Mouse (Mus musculus): ENCODE results near the gene Col18a1. TPM values are rescaled to one million over a fixed set of nuclear protein-coding genes. Genes with fewer than 3 reads are reported as not detected.

The Col18a1 gene
- polyA plus RNA-seq, 1 experiment from 2014 or later = 178 TPM

DNA sequence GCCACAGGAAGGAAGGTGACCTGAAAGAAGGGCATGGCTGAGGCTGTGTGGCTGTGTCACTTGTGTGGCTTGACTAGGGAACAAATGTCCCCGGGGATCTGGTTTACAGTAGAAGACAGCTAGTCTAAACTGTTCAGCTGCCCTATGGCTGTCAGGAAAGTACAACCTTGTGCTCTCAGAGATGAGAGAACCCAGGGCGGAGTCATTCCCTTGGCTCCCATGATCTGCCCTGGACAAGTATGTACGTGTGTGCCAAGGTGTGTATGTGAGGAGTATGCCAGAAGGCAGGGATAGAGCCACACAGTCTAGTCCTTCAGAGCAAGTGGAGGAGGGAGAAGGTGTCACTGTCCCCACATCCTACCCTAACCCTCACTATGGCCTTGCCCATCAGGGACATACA, 44.3 kb upstream of the Col18a1 start:
- DNase-seq (ENCODE audit: low spot score) (no peak), ATAC-seq (replicated peaks; ENCODE audit: low FRiP score, low read depth) (no peak)
- Histone ChIP-seq H3K9ac (ENCODE audit: low read depth, low read length) (no peak overlapping the region), H3K27ac (peak overlapping the region; percentile 66), H3K27me3 (ENCODE audit: insufficient read depth, low read length) (no peaks in the 10 kb centered on the region), H3K9me3 (replicated peaks; ENCODE audit: low read length) (no peaks in the 10 kb centered on the region), H3K4me2 (ENCODE audit: low read length) (no peak overlapping the region), H3K4me1 (replicated peaks; ENCODE audit: insufficient read depth, low read length) (peaks cover 20% of the 10 kb centered on the region), H3K4me3 (replicated peaks; ENCODE audit: low read depth, low read length) (no peak overlapping the region), H3K36me3 (ENCODE audit: insufficient read depth, low read length) (no peaks in the 10 kb centered on the region)
- TF ChIP-seq CTCF (IDR thresholded peaks at IDR 0.05; ENCODE audit: low read depth) = no peak
- 100% methylated on average over 3 of the region's 3 CpGs for WGBS

DNA sequence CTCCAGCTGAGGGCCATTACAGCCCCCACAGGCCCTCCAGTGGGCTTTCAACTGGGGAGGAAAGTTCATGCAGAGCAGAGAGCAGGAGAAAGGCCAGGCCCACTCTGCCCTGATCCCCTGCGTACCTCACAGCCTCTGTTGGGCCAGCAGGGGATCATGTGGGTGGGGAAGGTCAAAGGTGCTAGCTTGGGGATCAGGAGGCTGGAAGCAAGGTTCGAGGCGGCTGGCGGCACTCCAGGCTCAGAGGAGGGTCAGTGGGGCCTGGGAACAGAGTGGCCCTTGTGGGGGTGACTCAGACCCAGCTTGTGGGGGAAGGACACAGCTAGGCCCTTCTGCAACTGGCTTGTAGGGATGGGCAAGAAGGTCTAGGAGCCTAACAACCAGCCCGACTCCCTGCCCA, 42.9 kb upstream of the Col18a1 start:
- Histone ChIP-seq H3K4me2 (ENCODE audit: low read length) (no peak overlapping the region), H3K27me3 (ENCODE audit: insufficient read depth, low read length) (no peaks in the 10 kb centered on the region), H3K36me3 (ENCODE audit: insufficient read depth, low read length) (no peaks in the 10 kb centered on the region), H3K9ac (ENCODE audit: low read depth, low read length) (no peak overlapping the region), H3K4me3 (replicated peaks; ENCODE audit: low read depth, low read length) (no peak overlapping the region), H3K4me1 (replicated peaks; ENCODE audit: insufficient read depth, low read length) (peaks cover 15% of the 10 kb centered on the region), H3K9me3 (replicated peaks; ENCODE audit: low read length) (no peaks in the 10 kb centered on the region), H3K27ac (peak overlapping the region; percentile 15; the same call in 1 of the 2 replicates)
- no peak for DNase-seq (ENCODE audit: low spot score)
- TF ChIP-seq CTCF (IDR thresholded peaks at IDR 0.05; ENCODE audit: low read depth) = no peak
- 60% methylated on average over 5 of the region's 5 CpGs for WGBS
- ATAC-seq (replicated peaks; ENCODE audit: low FRiP score, low read depth) = no peak

GRCm38 (mm10) chr10:77206565-77207079, 40.3 kb upstream of the Col18a1 start:
- Histone ChIP-seq H3K27ac (peak overlapping the region; percentile 77), H3K27me3 (ENCODE audit: insufficient read depth, low read length) (no peaks in the 10 kb centered on the region), H3K4me2 (ENCODE audit: low read length) (no peak overlapping the region), H3K4me1 (replicated peaks; ENCODE audit: insufficient read depth, low read length) (peaks cover 6% of the 10 kb centered on the region; the same call in 1 of the 2 replicates), H3K9me3 (replicated peaks; ENCODE audit: low read length) (no peaks in the 10 kb centered on the region), H3K9ac (ENCODE audit: low read depth, low read length) (no peak overlapping the region), H3K36me3 (ENCODE audit: insufficient read depth, low read length) (no peaks in the 10 kb centered on the region), H3K4me3 (replicated peaks; ENCODE audit: low read depth, low read length) (no peak overlapping the region)
- DNase-seq (ENCODE audit: low spot score) (peak; percentile 91), ATAC-seq (replicated peaks; ENCODE audit: low FRiP score, low read depth) (peak; percentile 76)
- 35% methylated on average over 3 of the region's 3 CpGs for WGBS
- TF ChIP-seq CTCF (IDR thresholded peaks at IDR 0.05; ENCODE audit: low read depth) = no peak

GRCm38 (mm10) chr10:77206134-77206533, 39.8 kb upstream of the Col18a1 start:
- Histone ChIP-seq H3K4me2 (ENCODE audit: low read length) (no peak overlapping the region), H3K27me3 (ENCODE audit: insufficient read depth, low read length) (no peaks in the 10 kb centered on the region), H3K4me1 (replicated peaks; ENCODE audit: insufficient read depth, low read length) (peaks cover under 1% of the 10 kb centered on the region; the same call in 1 of the 2 replicates), H3K9ac (ENCODE audit: low read depth, low read length) (no peak overlapping the region), H3K27ac (0 out of 2 replicates have a peak overlapping the region, but pooled peaks have one; percentile 3), H3K9me3 (replicated peaks; ENCODE audit: low read length) (no peaks in the 10 kb centered on the region), H3K36me3 (ENCODE audit: insufficient read depth, low read length) (no peaks in the 10 kb centered on the region), H3K4me3 (replicated peaks; ENCODE audit: low read depth, low read length) (no peak overlapping the region)
- ATAC-seq (replicated peaks; ENCODE audit: low FRiP score, low read depth) = no peak
- no peak for TF ChIP-seq CTCF (IDR thresholded peaks at IDR 0.05; ENCODE audit: low read depth)
- whole genome bisulfite sequencing = 80% methylated on average over 2 of the region's 2 CpGs
- DNase-seq (ENCODE audit: low spot score) = no peak

- no peak overlapping the region for H3K4me2 ChIP-seq (ENCODE audit: low read length)
- H3K4me3 ChIP-seq (replicated peaks; ENCODE audit: low read depth, low read length) = no peak overlapping the region
- no peaks in the 10 kb centered on the region; the same call in 1 of the 2 replicates for H3K4me1 ChIP-seq (replicated peaks; ENCODE audit: insufficient read depth, low read length)
- no peak overlapping the region for H3K9ac ChIP-seq (ENCODE audit: low read depth, low read length)
- no peaks in the 10 kb centered on the region for H3K9me3 ChIP-seq (replicated peaks; ENCODE audit: low read length)
- ATAC-seq (replicated peaks; ENCODE audit: low FRiP score, low read depth) (no peak), DNase-seq (ENCODE audit: low spot score) (no peak)
- H3K27me3 ChIP-seq (ENCODE audit: insufficient read depth, low read length) = no peaks in the 10 kb centered on the region
- no peak overlapping the region for H3K27ac ChIP-seq
- no peaks in the 10 kb centered on the region for H3K36me3 ChIP-seq (ENCODE audit: insufficient read depth, low read length)
- WGBS = 69% methylated on average over 4 of the region's 4 CpGs
- TF ChIP-seq CTCF (IDR thresholded peaks at IDR 0.05; ENCODE audit: low read depth) = no peak
These were observed 37.6 kb upstream of the Col18a1 start for GRCm38 (mm10) chr10:77203960-77204359.

DNA sequence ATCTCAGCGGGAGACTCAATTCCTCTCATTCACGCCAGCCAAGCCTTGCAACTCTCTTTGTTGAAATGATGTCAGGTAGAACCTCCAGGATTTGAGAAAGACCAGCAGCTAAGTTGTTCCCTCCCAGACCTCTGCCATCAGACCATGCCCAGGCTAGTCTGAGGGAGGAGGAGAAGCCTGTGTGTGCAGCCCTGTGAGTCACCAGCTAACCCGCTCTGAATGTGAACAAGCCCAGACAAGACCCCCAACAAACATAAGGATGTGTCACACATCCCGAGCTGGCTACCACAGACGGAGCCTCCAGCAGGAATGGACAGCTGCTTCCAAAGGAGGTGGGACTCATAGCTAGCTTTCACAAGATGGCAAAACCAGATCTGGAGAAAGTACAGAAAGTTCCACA, 35.6 kb upstream of the Col18a1 start:
- DNase-seq (ENCODE audit: low spot score) (no peak), ATAC-seq (replicated peaks; ENCODE audit: low FRiP score, low read depth) (no peak)
- H3K9ac ChIP-seq (ENCODE audit: low read depth, low read length) = no peak overlapping the region
- WGBS = 79% methylated on average over 5 of the region's 5 CpGs
- TF ChIP-seq CTCF (IDR thresholded peaks at IDR 0.05; ENCODE audit: low read depth) = no peak
- H3K4me3 ChIP-seq (replicated peaks; ENCODE audit: low read depth, low read length) = no peak overlapping the region
- no peaks in the 10 kb centered on the region for H3K4me1 ChIP-seq (replicated peaks; ENCODE audit: insufficient read depth, low read length)
- H3K36me3 ChIP-seq (ENCODE audit: insufficient read depth, low read length) = no peaks in the 10 kb centered on the region
- no peaks in the 10 kb centered on the region for H3K27me3 ChIP-seq (ENCODE audit: insufficient read depth, low read length)
- H3K4me2 ChIP-seq (ENCODE audit: low read length) = no peak overlapping the region
- no peaks in the 10 kb centered on the region for H3K9me3 ChIP-seq (replicated peaks; ENCODE audit: low read length)
- no peak overlapping the region for H3K27ac ChIP-seq

DNA sequence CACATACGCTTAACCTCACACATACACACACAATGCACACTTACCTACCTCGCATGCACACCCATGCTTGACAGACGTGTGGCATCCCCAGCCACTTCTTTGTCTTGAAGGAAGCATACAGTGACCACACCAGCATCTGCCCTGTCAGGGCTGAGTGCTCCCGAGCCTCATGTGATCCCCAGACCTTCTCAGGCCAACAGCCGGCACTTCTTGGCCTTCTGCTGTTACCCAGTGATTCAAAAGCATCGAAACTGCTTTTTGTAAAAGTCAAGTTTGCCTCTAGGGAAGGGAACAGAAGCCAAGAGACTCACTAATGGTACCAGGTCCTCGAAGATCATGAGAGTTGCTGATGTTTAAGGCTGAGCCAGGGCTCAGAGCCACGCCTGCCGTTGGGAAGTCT, 33.9 kb upstream of the Col18a1 start:
- WGBS = 68% methylated on average over 9 of the region's 9 CpGs
- Histone ChIP-seq H3K27ac (no peak overlapping the region), H3K9ac (ENCODE audit: low read depth, low read length) (no peak overlapping the region), H3K4me3 (replicated peaks; ENCODE audit: low read depth, low read length) (no peak overlapping the region), H3K9me3 (replicated peaks; ENCODE audit: low read length) (no peaks in the 10 kb centered on the region), H3K4me2 (ENCODE audit: low read length) (no peak overlapping the region), H3K27me3 (ENCODE audit: insufficient read depth, low read length) (no peaks in the 10 kb centered on the region), H3K36me3 (ENCODE audit: insufficient read depth, low read length) (no peaks in the 10 kb centered on the region), H3K4me1 (replicated peaks; ENCODE audit: insufficient read depth, low read length) (no peaks in the 10 kb centered on the region)
- ATAC-seq (replicated peaks; ENCODE audit: low FRiP score, low read depth) (0 out of 2 replicates have a peak, but pooled peaks have one; percentile 5), DNase-seq (ENCODE audit: low spot score) (no peak)
- no peak for TF ChIP-seq CTCF (IDR thresholded peaks at IDR 0.05; ENCODE audit: low read depth)
